Mouse (Mus musculus): ENCODE data around the gene Mst1. TPM values are rescaled to one million over a fixed set of nuclear protein-coding genes. Genes with fewer than 3 reads are reported as not detected.

Mst1 gene
- 0.52 TPM for total RNA-seq (2023)

GRCm38 (mm10) chr9:108080168-108080567, at the start of gene Mst1:
Gene Mst1 (plus strand): TSS chr9:108080436.

GRCm38 (mm10) chr9:108049016-108049455, 31.2 kb upstream of the Mst1 start, which contains the start of gene Gmppb:
Gene Gmppb (plus strand): TSS chr9:108049242.

GRCm38 (mm10) chr9:108052885-108053664, 27.2 kb upstream of the Mst1 start, which contains the start of gene Amigo3:
Gene Amigo3 (plus strand): TSS chr9:108053159.

GRCm38 (mm10) chr9:108082988-108083431, 2.8 kb downstream of the Mst1 start, which contains the start of gene Rnf123:
Gene Rnf123 (minus strand): TSS chr9:108083346.

GRCm38 (mm10) chr9:108094184-108094941, 14.1 kb downstream of the Mst1 start, which contains the start of gene Apeh:
Gene Apeh (minus strand): TSS chr9:108094606.

Other genes with a start within 250 kb of the Mst1 start
- 129 TPM for gene Rbm6, start 207.2 kb upstream of the Mst1 start, total RNA-seq (2023)
- 16.2 TPM for gene Mon1a, start 192.3 kb upstream of the Mst1 start, total RNA-seq (2023)
- 0.15 TPM for gene Mst1r, start 173.6 kb upstream of the Mst1 start, total RNA-seq (2023)
- gene Actl11, start 152.0 kb upstream of the Mst1 start, total RNA-seq (2023) = not detected
- gene Camkv, start 144.8 kb upstream of the Mst1 start, total RNA-seq (2023) = not detected
- gene Traip, start 130.3 kb upstream of the Mst1 start, total RNA-seq (2023) = 5.8 TPM
- 196 TPM for gene Uba7, start 104.9 kb upstream of the Mst1 start, total RNA-seq (2023)
- 1.4 TPM for gene Gm20661, start 97.4 kb upstream of the Mst1 start, total RNA-seq (2023)
- not detected for gene Inka1, start 94.6 kb upstream of the Mst1 start, total RNA-seq (2023)
- 2.4 TPM for gene Cdhr4, start 87.9 kb upstream of the Mst1 start, total RNA-seq (2023)
- 1.9 TPM for gene Gm20662, start 84.1 kb upstream of the Mst1 start, total RNA-seq (2023)
- 145 TPM for gene Ip6k1, start 77.9 kb upstream of the Mst1 start, total RNA-seq (2023)
- gene Gmppb, start 31.2 kb upstream of the Mst1 start, total RNA-seq (2023) = 21.2 TPM
- gene Amigo3, start 27.3 kb upstream of the Mst1 start, total RNA-seq (2023) = 7.0 TPM
- 181 TPM for gene Rnf123, start 2.9 kb downstream of the Mst1 start, total RNA-seq (2023)
- gene Apeh, start 14.2 kb downstream of the Mst1 start, total RNA-seq (2023) = 111 TPM
- 0.64 TPM for gene Bsn, start 109.9 kb downstream of the Mst1 start, total RNA-seq (2023)
- 33.8 TPM for gene Dag1, start 183.5 kb downstream of the Mst1 start, total RNA-seq (2023)
- 3.4 TPM for gene Nicn1, start 210.0 kb downstream of the Mst1 start, total RNA-seq (2023)
- gene Amt, start 216.4 kb downstream of the Mst1 start, total RNA-seq (2023) = 2.9 TPM
- gene Rhoa, start 225.7 kb downstream of the Mst1 start, total RNA-seq (2023) = 365 TPM
- 8.1 TPM for gene Tcta, start 225.7 kb downstream of the Mst1 start, total RNA-seq (2023)

All from CD8-positive naive resting alpha-beta T cell, adult 57 days (primary cell).